Mouse (Mus musculus): ENCODE data around the gene Chp2. TPM values are rescaled to one million over a fixed set of nuclear protein-coding genes. Genes with fewer than 3 reads are reported as not detected.

The Chp2 gene
- polyA plus RNA-seq, 1 experiment from 2014 or later, result not detected

DNA sequence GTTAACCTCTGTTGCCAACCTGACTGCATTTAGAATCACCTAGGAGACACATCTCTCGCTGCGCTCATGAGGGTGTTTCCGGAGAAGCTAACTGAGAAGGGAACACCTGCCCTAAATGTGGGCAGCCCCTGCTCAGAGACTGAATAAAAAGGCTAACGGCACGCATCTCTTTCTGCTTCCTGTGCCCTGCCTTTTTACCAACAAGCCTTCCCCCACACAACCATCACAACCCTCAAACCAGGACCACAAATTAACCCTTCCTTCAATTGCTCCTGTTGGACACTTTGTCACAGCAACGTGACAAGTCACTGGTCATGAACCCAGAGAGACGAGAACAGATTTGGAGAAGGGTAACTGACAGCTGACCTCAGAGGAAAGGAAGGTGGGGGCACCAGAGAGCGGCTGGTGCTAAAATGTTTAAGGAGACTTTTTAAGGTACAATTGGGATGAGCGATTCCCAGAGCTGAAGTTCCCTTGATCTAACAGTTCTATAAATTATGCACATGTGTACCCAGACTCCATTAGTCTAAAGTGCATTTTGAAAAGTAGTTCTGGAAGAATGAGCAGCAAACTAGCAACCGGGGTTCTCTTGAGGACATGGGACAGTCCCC is 28.1 kb downstream of the Chp2 start:
- DNase-seq (ENCODE audit: low spot score) (no peak), ATAC-seq (replicated peaks; ENCODE audit: low FRiP score) (no peak)
- H3K36me3 ChIP-seq (ENCODE audit: control insufficient read depth, insufficient read depth, low read length), result no peaks in the 10 kb centered on the region
- no peak overlapping the region for H3K4me3 ChIP-seq (ENCODE audit: low read depth, low read length)
- H3K27me3 ChIP-seq (replicated peaks; ENCODE audit: control insufficient read depth, insufficient read depth, low read length), result no peaks in the 10 kb centered on the region
- no peak overlapping the region for H3K4me2 ChIP-seq
- no peaks in the 10 kb centered on the region for H3K4me1 ChIP-seq (replicated peaks; ENCODE audit: control insufficient read depth, insufficient read depth, low read length)
- 79% methylated on average over 10 of the region's 10 CpGs for WGBS
- no peaks in the 10 kb centered on the region for H3K9me3 ChIP-seq (ENCODE audit: control insufficient read depth, low read length)
- no peak overlapping the region for H3K27ac ChIP-seq (ENCODE audit: low read depth, low read length)
- no peak overlapping the region for H3K9ac ChIP-seq (ENCODE audit: low read depth, low read length)

DNA sequence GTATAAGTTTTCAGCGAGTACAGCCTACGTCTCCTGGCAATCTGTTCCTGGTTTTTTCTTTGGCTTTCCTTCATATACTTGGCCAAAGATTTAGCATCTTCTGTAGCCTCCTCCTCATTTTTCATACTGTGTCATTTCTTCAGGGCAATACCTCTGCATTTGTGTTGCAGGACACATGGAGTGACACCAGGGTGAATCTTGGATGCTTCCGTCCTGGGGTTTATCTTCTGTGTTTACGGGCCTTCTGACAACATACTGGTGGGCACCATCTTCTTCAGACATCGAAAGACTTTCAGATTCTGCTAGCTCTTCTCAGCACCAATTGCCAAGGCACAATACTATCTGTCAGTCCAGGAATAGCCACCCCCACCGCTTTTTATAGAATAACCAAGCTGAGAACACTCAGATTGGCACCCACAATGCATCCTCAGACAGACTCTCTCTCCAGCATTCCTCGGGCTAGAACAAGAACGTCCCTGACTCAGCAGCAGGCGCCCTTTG is 30.1 kb downstream of the Chp2 start:
- Histone ChIP-seq H3K9ac (ENCODE audit: low read depth, low read length) (no peak overlapping the region), H3K9me3 (ENCODE audit: control insufficient read depth, low read length) (no peaks in the 10 kb centered on the region), H3K4me2 (no peak overlapping the region), H3K27ac (ENCODE audit: low read depth, low read length) (no peak overlapping the region), H3K4me1 (replicated peaks; ENCODE audit: control insufficient read depth, insufficient read depth, low read length) (no peaks in the 10 kb centered on the region), H3K27me3 (replicated peaks; ENCODE audit: control insufficient read depth, insufficient read depth, low read length) (no peaks in the 10 kb centered on the region), H3K36me3 (ENCODE audit: control insufficient read depth, insufficient read depth, low read length) (no peaks in the 10 kb centered on the region), H3K4me3 (ENCODE audit: low read depth, low read length) (no peak overlapping the region)
- ATAC-seq (replicated peaks; ENCODE audit: low FRiP score) (no peak), DNase-seq (ENCODE audit: low spot score) (no peak)
- WGBS, result 81% methylated on average over 9 of the region's 9 CpGs

DNA sequence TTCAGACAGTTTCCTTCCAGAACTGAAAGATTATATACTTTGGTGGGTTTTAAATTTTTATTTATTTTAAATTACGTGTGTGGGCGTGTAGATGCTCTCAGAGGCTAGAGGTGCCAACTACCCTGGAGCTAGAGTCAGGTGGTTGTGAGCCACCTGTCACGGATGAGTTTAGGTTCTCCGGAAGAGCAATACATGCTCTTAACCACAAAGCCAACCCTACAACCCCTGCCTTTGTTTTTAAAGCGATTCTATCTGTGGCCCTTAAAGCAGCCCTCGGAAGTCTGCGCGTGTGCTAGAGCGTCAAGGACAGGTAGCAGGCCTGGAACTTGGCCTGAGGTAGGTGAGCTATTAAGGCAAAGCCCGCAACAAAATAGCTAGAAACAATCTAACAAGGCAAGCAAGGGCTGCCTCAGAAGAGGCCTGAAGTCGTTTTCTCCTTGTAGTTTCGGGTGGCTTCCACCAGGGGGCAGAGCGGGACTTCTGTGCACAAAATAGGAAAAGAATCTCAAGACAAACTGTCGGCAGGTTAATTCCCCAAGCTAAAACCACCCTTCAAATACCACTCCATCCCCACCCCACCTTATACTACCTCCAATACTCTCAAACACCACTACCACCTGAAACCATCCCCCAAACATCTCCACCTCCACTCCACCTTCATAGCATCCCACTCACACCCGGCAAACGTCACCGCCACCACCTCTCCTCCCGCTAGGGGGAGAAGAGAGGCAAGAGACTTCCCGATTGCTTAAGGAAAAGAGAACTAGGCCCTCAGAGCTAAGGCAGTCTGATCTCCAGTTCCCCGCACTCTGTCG is 32.1 kb downstream of the Chp2 start:
- H3K4me3 ChIP-seq (ENCODE audit: low read depth, low read length), result no peak overlapping the region
- H3K4me2 ChIP-seq, result no peak overlapping the region
- H3K9me3 ChIP-seq (ENCODE audit: control insufficient read depth, low read length), result no peaks in the 10 kb centered on the region
- no peaks in the 10 kb centered on the region for H3K36me3 ChIP-seq (ENCODE audit: control insufficient read depth, insufficient read depth, low read length)
- 30% methylated on average over 21 of the region's 21 CpGs for WGBS
- DNase-seq (ENCODE audit: low spot score) (peak; percentile 71), ATAC-seq (replicated peaks; ENCODE audit: low FRiP score) (no peak; the same call in 1 of the 2 replicates)
- no peaks in the 10 kb centered on the region for H3K27me3 ChIP-seq (replicated peaks; ENCODE audit: control insufficient read depth, insufficient read depth, low read length)
- H3K27ac ChIP-seq (ENCODE audit: low read depth, low read length), result no peak overlapping the region
- H3K4me1 ChIP-seq (replicated peaks; ENCODE audit: control insufficient read depth, insufficient read depth, low read length), result no peaks in the 10 kb centered on the region
- no peak overlapping the region for H3K9ac ChIP-seq (ENCODE audit: low read depth, low read length)

DNA sequence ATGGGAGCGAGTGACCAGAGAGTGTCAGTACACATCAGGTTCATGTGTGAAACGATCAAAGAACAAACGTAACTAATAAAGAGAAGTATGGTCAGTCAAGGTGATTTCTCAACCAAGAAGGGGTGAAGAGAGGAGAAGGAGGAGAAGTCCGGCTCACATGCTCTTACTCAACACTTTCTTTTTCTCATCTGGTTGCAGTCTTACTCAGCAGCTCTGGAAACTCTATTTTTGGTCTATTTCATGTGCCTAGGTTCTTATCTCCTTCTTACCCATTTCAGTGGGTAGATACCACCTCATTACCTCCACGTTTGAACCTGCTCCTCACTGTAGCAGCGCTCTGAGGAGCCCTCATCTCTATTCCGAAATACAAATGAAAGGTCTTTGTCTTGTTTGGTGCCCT is 37.4 kb downstream of the Chp2 start:
- Histone ChIP-seq H3K36me3 (ENCODE audit: control insufficient read depth, insufficient read depth, low read length) (no peaks in the 10 kb centered on the region), H3K4me3 (ENCODE audit: low read depth, low read length) (no peak overlapping the region), H3K27me3 (replicated peaks; ENCODE audit: control insufficient read depth, insufficient read depth, low read length) (no peaks in the 10 kb centered on the region), H3K4me2 (no peak overlapping the region), H3K4me1 (replicated peaks; ENCODE audit: control insufficient read depth, insufficient read depth, low read length) (no peaks in the 10 kb centered on the region), H3K9me3 (ENCODE audit: control insufficient read depth, low read length) (no peaks in the 10 kb centered on the region), H3K27ac (ENCODE audit: low read depth, low read length) (no peak overlapping the region), H3K9ac (ENCODE audit: low read depth, low read length) (no peak overlapping the region)
- no peak for DNase-seq (ENCODE audit: low spot score)
- ATAC-seq (replicated peaks; ENCODE audit: low FRiP score), result no peak
- 61% methylated on average over 7 of the region's 7 CpGs for WGBS

DNA sequence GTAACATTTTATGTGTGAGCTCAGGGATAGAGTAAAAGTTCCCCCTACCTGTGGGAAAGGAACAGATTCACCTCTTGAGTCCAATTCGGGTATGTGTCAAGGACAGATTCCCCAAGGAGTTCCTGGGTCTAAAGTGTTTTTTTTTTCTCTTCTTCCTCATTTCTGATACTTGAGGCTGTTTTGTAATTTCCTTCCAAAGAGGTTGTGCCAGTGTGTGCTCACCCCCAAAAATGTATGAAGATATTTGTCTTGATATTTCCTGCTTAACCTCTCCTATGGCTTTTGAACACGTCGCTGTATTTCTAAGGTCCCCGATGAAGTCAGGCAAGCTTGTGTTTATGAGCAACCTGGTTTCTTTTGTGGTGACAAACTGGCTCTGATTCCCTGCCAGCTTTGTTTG is 39.2 kb downstream of the Chp2 start:
- no peaks in the 10 kb centered on the region for H3K27me3 ChIP-seq (replicated peaks; ENCODE audit: control insufficient read depth, insufficient read depth, low read length)
- DNase-seq (ENCODE audit: low spot score), result no peak
- H3K4me2 ChIP-seq, result no peak overlapping the region
- 72% methylated on average over 4 of the region's 4 CpGs for WGBS
- H3K4me3 ChIP-seq (ENCODE audit: low read depth, low read length), result no peak overlapping the region
- no peak overlapping the region for H3K27ac ChIP-seq (ENCODE audit: low read depth, low read length)
- no peaks in the 10 kb centered on the region for H3K9me3 ChIP-seq (ENCODE audit: control insufficient read depth, low read length)
- H3K9ac ChIP-seq (ENCODE audit: low read depth, low read length), result no peak overlapping the region
- ATAC-seq (replicated peaks; ENCODE audit: low FRiP score), result no peak
- H3K36me3 ChIP-seq (ENCODE audit: control insufficient read depth, insufficient read depth, low read length), result no peaks in the 10 kb centered on the region
- no peaks in the 10 kb centered on the region for H3K4me1 ChIP-seq (replicated peaks; ENCODE audit: control insufficient read depth, insufficient read depth, low read length)

DNA sequence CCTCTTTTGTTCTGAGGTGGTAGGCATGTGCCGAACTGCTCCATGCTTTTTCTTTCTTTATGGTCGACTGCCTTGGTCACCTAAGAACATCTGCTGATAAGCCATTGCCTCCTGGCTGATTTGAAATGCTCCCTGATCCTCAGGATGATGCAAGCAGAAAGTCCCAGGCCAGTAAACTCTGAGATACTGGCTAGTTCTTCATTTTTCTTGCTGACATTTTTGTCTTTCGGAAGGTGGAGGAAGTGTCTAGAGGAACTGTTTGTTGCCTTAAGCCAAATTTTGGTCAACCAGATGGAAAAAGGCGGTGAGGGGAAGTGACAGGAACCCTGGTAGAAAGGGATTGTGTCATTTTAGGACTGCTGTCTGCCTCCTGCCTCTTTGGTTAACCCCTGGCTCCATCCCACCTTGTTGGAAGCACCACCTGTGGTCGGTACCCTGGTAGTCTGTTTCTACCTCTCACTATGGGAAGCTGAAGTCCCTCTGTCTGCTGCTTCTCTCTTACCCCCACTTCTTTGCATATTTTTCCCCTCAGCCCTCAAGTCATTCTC is 40.8 kb downstream of the Chp2 start:
- H3K27me3 ChIP-seq (replicated peaks; ENCODE audit: control insufficient read depth, insufficient read depth, low read length), result no peaks in the 10 kb centered on the region
- 47% methylated on average over 5 of the region's 5 CpGs for WGBS
- DNase-seq (ENCODE audit: low spot score), result no peak
- no peak overlapping the region for H3K27ac ChIP-seq (ENCODE audit: low read depth, low read length)
- H3K4me1 ChIP-seq (replicated peaks; ENCODE audit: control insufficient read depth, insufficient read depth, low read length), result no peaks in the 10 kb centered on the region
- H3K9me3 ChIP-seq (ENCODE audit: control insufficient read depth, low read length), result no peaks in the 10 kb centered on the region
- H3K4me3 ChIP-seq (ENCODE audit: low read depth, low read length), result no peak overlapping the region
- no peak overlapping the region for H3K4me2 ChIP-seq
- ATAC-seq (replicated peaks; ENCODE audit: low FRiP score), result no peak
- no peak overlapping the region for H3K9ac ChIP-seq (ENCODE audit: low read depth, low read length)
- no peaks in the 10 kb centered on the region for H3K36me3 ChIP-seq (ENCODE audit: control insufficient read depth, insufficient read depth, low read length)

DNA sequence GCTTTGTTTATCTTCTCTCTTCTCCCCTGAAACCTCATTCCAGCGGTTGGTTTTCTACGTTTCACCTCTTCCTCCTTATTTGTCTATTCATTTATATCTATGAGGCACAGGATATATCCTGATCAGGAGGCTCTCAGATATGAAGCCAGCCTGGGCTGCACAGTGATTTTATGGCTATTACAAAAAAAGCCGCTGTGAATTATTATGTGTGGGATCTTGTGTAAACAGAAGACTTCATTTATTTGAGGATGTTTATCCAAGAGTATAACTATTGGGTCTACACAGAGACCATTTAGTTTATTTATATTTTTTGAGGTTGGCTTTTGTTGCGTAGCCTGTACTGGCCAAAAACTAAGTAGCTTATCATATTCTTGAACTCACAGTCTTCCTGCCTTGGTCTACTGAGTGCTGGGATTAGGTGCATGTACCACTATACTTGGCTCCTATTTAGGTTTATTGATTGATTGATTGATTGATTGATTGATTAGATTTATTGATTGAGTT is 49.7 kb downstream of the Chp2 start:
- Histone ChIP-seq H3K9ac (ENCODE audit: low read depth, low read length) (no peak overlapping the region), H3K4me1 (replicated peaks; ENCODE audit: control insufficient read depth, insufficient read depth, low read length) (no peaks in the 10 kb centered on the region), H3K27ac (ENCODE audit: low read depth, low read length) (no peak overlapping the region), H3K27me3 (replicated peaks; ENCODE audit: control insufficient read depth, insufficient read depth, low read length) (no peaks in the 10 kb centered on the region), H3K4me2 (no peak overlapping the region), H3K36me3 (ENCODE audit: control insufficient read depth, insufficient read depth, low read length) (no peaks in the 10 kb centered on the region), H3K9me3 (ENCODE audit: control insufficient read depth, low read length) (no peaks in the 10 kb centered on the region), H3K4me3 (ENCODE audit: low read depth, low read length) (no peak overlapping the region)
- DNase-seq (ENCODE audit: low spot score) (no peak), ATAC-seq (replicated peaks; ENCODE audit: low FRiP score) (no peak)
- 66% methylated on average over 4 of the region's 4 CpGs for WGBS

DNA sequence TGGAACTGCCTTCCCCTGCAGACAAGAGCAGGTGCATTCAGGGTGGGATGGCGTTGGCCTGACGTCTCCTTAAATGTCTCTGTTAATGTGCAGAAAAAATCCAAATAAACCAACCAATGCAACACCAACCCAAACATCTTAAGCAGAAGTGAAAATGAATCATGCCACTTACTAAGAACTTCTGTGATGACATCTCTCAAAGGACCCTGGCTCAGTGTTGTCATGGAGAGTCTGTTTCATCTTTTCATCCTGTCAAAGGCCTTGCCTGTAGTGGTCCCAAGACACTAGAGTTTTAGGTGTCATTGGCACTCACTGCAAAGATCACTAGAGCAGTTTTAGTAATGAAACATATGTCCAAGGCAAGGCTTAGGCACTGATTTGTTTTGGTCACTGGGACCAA is 53.0 kb downstream of the Chp2 start:
- ATAC-seq (replicated peaks; ENCODE audit: low FRiP score) (no peak), DNase-seq (ENCODE audit: low spot score) (no peak)
- Histone ChIP-seq H3K36me3 (ENCODE audit: control insufficient read depth, insufficient read depth, low read length) (no peaks in the 10 kb centered on the region), H3K4me3 (ENCODE audit: low read depth, low read length) (no peak overlapping the region), H3K9ac (ENCODE audit: low read depth, low read length) (no peak overlapping the region), H3K27me3 (replicated peaks; ENCODE audit: control insufficient read depth, insufficient read depth, low read length) (no peaks in the 10 kb centered on the region), H3K4me2 (no peak overlapping the region), H3K9me3 (ENCODE audit: control insufficient read depth, low read length) (no peaks in the 10 kb centered on the region), H3K27ac (ENCODE audit: low read depth, low read length) (no peak overlapping the region), H3K4me1 (replicated peaks; ENCODE audit: control insufficient read depth, insufficient read depth, low read length) (no peaks in the 10 kb centered on the region)
- 93% methylated on average over 2 of the region's 2 CpGs for WGBS
